In the genomic region with DNA sequence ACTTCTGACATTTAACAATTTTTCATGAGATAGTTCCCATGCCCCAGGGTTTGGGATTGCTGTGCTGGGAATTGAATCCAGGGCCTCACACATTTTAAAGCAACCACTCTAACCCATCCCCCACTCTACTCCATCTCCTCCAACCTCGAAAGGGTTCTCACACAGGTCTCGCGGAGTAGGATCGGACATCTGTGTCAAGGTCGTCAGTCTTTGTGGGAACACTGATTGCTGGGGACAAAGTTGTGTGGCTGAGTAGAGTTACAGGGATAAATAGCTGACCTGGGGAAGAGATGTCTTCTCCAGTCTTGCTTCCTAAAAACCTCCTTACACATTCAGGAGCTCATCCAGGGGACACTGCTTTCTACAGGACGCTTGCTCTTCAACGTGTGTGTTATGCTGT, we compare ENCODE assay signal across 31 mouse cellular contexts.
"Had no signal": no experiment of that assay in that cellular context is flagged by ENCODE, and none has a peak within 500 bp of the region (broad histone marks: within the 10 kb centered on the region; RNA-seq: fewer than 3 reads in every experiment).

No protein-coding gene starts in this region.

- H3K4me1 ChIP-seq: limb, embryonic 10.5 days; limb, embryonic 12.5 days; limb, embryonic 13.5 days; limb, embryonic 15.5 days; liver, embryonic 12.5 days; liver, embryonic 13.5 days; liver, embryonic 15.5 days; lung, embryonic 15.5 days; midbrain, embryonic 12.5 days; midbrain, embryonic 13.5 days; midbrain, embryonic 15.5 days; neural tube, embryonic 12.5 days had no signal

- H3K27ac ChIP-seq: limb, embryonic 10.5 days; limb, embryonic 12.5 days; limb, embryonic 13.5 days; limb, embryonic 15.5 days; liver, embryonic 12.5 days; liver, embryonic 13.5 days; liver, embryonic 14.5 days; liver, embryonic 15.5 days; lung, embryonic 15.5 days; macrophage; midbrain, embryonic 12.5 days; midbrain, embryonic 13.5 days; midbrain, embryonic 15.5 days; neural tube, embryonic 12.5 days had no signal

- H3K4me3 ChIP-seq: limb, embryonic 10.5 days; limb, embryonic 12.5 days; limb, embryonic 13.5 days; limb, embryonic 15.5 days; liver, embryonic 12.5 days; liver, embryonic 13.5 days; liver, embryonic 15.5 days; lung, embryonic 15.5 days; megakaryocyte, embryonic 14.5 days; midbrain, embryonic 12.5 days; midbrain, embryonic 13.5 days; midbrain, embryonic 15.5 days; myocyte; neural tube, embryonic 12.5 days had no signal

- ATAC-seq: liver, embryonic 12.5 days; liver, postnatal 0 days; lung, postnatal 0 days; midbrain, embryonic 13.5 days; midbrain, embryonic 15.5 days; midbrain, embryonic 16.5 days had no signal

- H3K9ac ChIP-seq: limb, embryonic 12.5 days; limb, embryonic 13.5 days; limb, embryonic 15.5 days; liver, embryonic 12.5 days; liver, embryonic 13.5 days; liver, embryonic 14.5 days; liver, embryonic 15.5 days; liver, postnatal 0 days; lung, embryonic 14.5 days; lung, embryonic 15.5 days; midbrain, embryonic 12.5 days; midbrain, embryonic 13.5 days; midbrain, embryonic 15.5 days; neural tube, embryonic 12.5 days had no signal

- H3K27me3 ChIP-seq: limb, embryonic 12.5 days; limb, embryonic 13.5 days; limb, embryonic 15.5 days; liver, embryonic 12.5 days; liver, embryonic 13.5 days; liver, embryonic 15.5 days; lung, embryonic 15.5 days; megakaryocyte, embryonic 14.5 days; midbrain, embryonic 12.5 days; midbrain, embryonic 13.5 days; midbrain, embryonic 15.5 days; neural tube, embryonic 12.5 days had no signal

- H3K9me3 ChIP-seq: limb, embryonic 10.5 days; limb, embryonic 15.5 days; liver, embryonic 12.5 days; liver, embryonic 13.5 days; liver, embryonic 15.5 days; lung, embryonic 15.5 days; midbrain, embryonic 12.5 days had no signal

- DNase-seq: left cerebral cortex, postnatal 4 days; liver; liver, embryonic 13.5 days; liver, postnatal 0 days; lung, adult 18-20 months; lung, adult 2 months; lung, embryonic 14.5 days; lung, postnatal 10 days; lung, postnatal 14 days; lung, postnatal 36 days; lung, postnatal 4 days; midbrain, embryonic 14.5 days had no signal

- H3K4me2 ChIP-seq: limb, embryonic 12.5 days; limb, embryonic 13.5 days; limb, embryonic 15.5 days; liver, embryonic 11.5 days; liver, embryonic 12.5 days; liver, embryonic 13.5 days; liver, embryonic 15.5 days; lung, embryonic 14.5 days; lung, embryonic 15.5 days; midbrain, embryonic 11.5 days; midbrain, embryonic 12.5 days; midbrain, embryonic 13.5 days; midbrain, embryonic 15.5 days; neural tube, embryonic 12.5 days had no signal
